Mouse (Mus musculus): ENCODE data around the gene Dgcr8. TPM values are rescaled to one million over a fixed set of nuclear protein-coding genes. Genes with fewer than 3 reads are reported as not detected.
"Not testable (repeated sequence)": the region's sequence is repeated elsewhere in the genome, so short reads cannot be mapped to it uniquely, and the experiment has no call there.

Dgcr8 gene
- polyA plus RNA-seq, 1 experiment, result 11.9 TPM

- TF ChIP-seq POLR2A (IDR thresholded peaks at IDR 0.05; ENCODE audit: low read depth, low read length) (no peak), CTCF (conservative IDR thresholded peaks at IDR 0.05; ENCODE audit: insufficient read depth, insufficient read length, low read depth, low read length) (no peak)
- Histone ChIP-seq H3K27ac (ENCODE audit: insufficient read depth, low read depth, low read length) (no peak overlapping the region), H3K4me1 (ENCODE audit: control insufficient read depth, insufficient read depth, low read length) (no peaks in the 10 kb centered on the region), H3K27me3 (replicated peaks; ENCODE audit: control insufficient read depth, insufficient read depth, low read length) (no peaks in the 10 kb centered on the region), H3K36me3 (ENCODE audit: control insufficient read depth, insufficient read depth, low read length) (no peaks in the 10 kb centered on the region), H3K4me3 (ENCODE audit: insufficient read depth, low read depth, low read length) (no peak overlapping the region)
- WGBS, result 90% methylated on average over 6 of the region's 6 CpGs
- no peak for DNase-seq
These were observed 35.0 kb upstream of the Dgcr8 start for GRCm38 (mm10) chr16:18324031-18324430.

- H3K27me3 ChIP-seq (replicated peaks; ENCODE audit: control insufficient read depth, insufficient read depth, low read length), result no peaks in the 10 kb centered on the region
- TF ChIP-seq CTCF (conservative IDR thresholded peaks at IDR 0.05; ENCODE audit: insufficient read depth, insufficient read length, low read depth, low read length) (no peak), POLR2A (IDR thresholded peaks at IDR 0.05; ENCODE audit: low read depth, low read length) (no peak)
- 64% methylated on average over 2 of the region's 2 CpGs for WGBS
- H3K36me3 ChIP-seq (ENCODE audit: control insufficient read depth, insufficient read depth, low read length), result no peaks in the 10 kb centered on the region
- H3K4me1 ChIP-seq (ENCODE audit: control insufficient read depth, insufficient read depth, low read length), result no peaks in the 10 kb centered on the region
- no peak overlapping the region for H3K27ac ChIP-seq (ENCODE audit: insufficient read depth, low read depth, low read length)
- H3K4me3 ChIP-seq (ENCODE audit: insufficient read depth, low read depth, low read length), result no peak overlapping the region
- DNase-seq, result no peak
These were observed 34.4 kb upstream of the Dgcr8 start for GRCm38 (mm10) chr16:18323460-18323859.

- DNase-seq, result no peak
- Histone ChIP-seq H3K36me3 (ENCODE audit: control insufficient read depth, insufficient read depth, low read length) (no peaks in the 10 kb centered on the region), H3K27ac (ENCODE audit: insufficient read depth, low read depth, low read length) (no peak overlapping the region), H3K4me1 (ENCODE audit: control insufficient read depth, insufficient read depth, low read length) (no peaks in the 10 kb centered on the region), H3K4me3 (ENCODE audit: insufficient read depth, low read depth, low read length) (no peak overlapping the region), H3K27me3 (replicated peaks; ENCODE audit: control insufficient read depth, insufficient read depth, low read length) (no peaks in the 10 kb centered on the region)
- no peak for TF ChIP-seq CTCF (conservative IDR thresholded peaks at IDR 0.05; ENCODE audit: insufficient read depth, insufficient read length, low read depth, low read length)
- TF ChIP-seq POLR2A (IDR thresholded peaks at IDR 0.05; ENCODE audit: low read depth, low read length), result no peak
- 90% methylated on average over 2 of the region's 2 CpGs for WGBS
These were observed 32.4 kb upstream of the Dgcr8 start for GRCm38 (mm10) chr16:18321443-18321842.

- 86% methylated on average over 3 of the region's 3 CpGs for WGBS
- H3K27me3 ChIP-seq (replicated peaks; ENCODE audit: control insufficient read depth, insufficient read depth, low read length), result no peaks in the 10 kb centered on the region
- no peak overlapping the region for H3K4me3 ChIP-seq (ENCODE audit: insufficient read depth, low read depth, low read length)
- DNase-seq, result no peak
- no peak for TF ChIP-seq POLR2A (IDR thresholded peaks at IDR 0.05; ENCODE audit: low read depth, low read length)
- TF ChIP-seq CTCF (conservative IDR thresholded peaks at IDR 0.05; ENCODE audit: insufficient read depth, insufficient read length, low read depth, low read length), result no peak
- H3K27ac ChIP-seq (ENCODE audit: insufficient read depth, low read depth, low read length), result no peak overlapping the region
- no peaks in the 10 kb centered on the region for H3K36me3 ChIP-seq (ENCODE audit: control insufficient read depth, insufficient read depth, low read length)
- no peaks in the 10 kb centered on the region for H3K4me1 ChIP-seq (ENCODE audit: control insufficient read depth, insufficient read depth, low read length)
These were observed 29.9 kb upstream of the Dgcr8 start for GRCm38 (mm10) chr16:18318992-18319391.

- Histone ChIP-seq H3K27ac (ENCODE audit: insufficient read depth, low read depth, low read length) (no peak overlapping the region), H3K27me3 (replicated peaks; ENCODE audit: control insufficient read depth, insufficient read depth, low read length) (no peaks in the 10 kb centered on the region), H3K36me3 (ENCODE audit: control insufficient read depth, insufficient read depth, low read length) (no peaks in the 10 kb centered on the region), H3K4me1 (ENCODE audit: control insufficient read depth, insufficient read depth, low read length) (no peaks in the 10 kb centered on the region), H3K4me3 (ENCODE audit: insufficient read depth, low read depth, low read length) (no peak overlapping the region)
- DNase-seq, result no peak
- TF ChIP-seq CTCF (conservative IDR thresholded peaks at IDR 0.05; ENCODE audit: insufficient read depth, insufficient read length, low read depth, low read length), result no peak
- no peak for TF ChIP-seq POLR2A (IDR thresholded peaks at IDR 0.05; ENCODE audit: low read depth, low read length)
- 90% methylated on average over 1 of the region's 1 CpGs for WGBS
These were observed 19.1 kb upstream of the Dgcr8 start for GRCm38 (mm10) chr16:18308159-18308558.

- H3K4me3 ChIP-seq (ENCODE audit: insufficient read depth, low read depth, low read length), result peak overlapping the region; percentile 53
- peaks cover 11% of the 10 kb centered on the region; the same call in 1 of the 2 replicates for H3K4me1 ChIP-seq (ENCODE audit: control insufficient read depth, insufficient read depth, low read length)
- not testable (repeated sequence) for DNase-seq; H3K27me3 ChIP-seq (replicated peaks; ENCODE audit: control insufficient read depth, insufficient read depth, low read length); H3K36me3 ChIP-seq (ENCODE audit: control insufficient read depth, insufficient read depth, low read length); H3K27ac ChIP-seq (ENCODE audit: insufficient read depth, low read depth, low read length)
- WGBS, result 2% methylated on average over 10 of the region's 10 CpGs
These were observed 568 bp upstream of the Dgcr8 start for GRCm38 (mm10) chr16:18289614-18290013.

- H3K4me3 ChIP-seq (ENCODE audit: insufficient read depth, low read depth, low read length), result peak overlapping the region; percentile 66
- H3K27me3 ChIP-seq (replicated peaks; ENCODE audit: control insufficient read depth, insufficient read depth, low read length), result no peaks in the 10 kb centered on the region
- TF ChIP-seq CTCF (conservative IDR thresholded peaks at IDR 0.05; ENCODE audit: insufficient read depth, insufficient read length, low read depth, low read length), result no peak
- no peak for TF ChIP-seq POLR2A (IDR thresholded peaks at IDR 0.05; ENCODE audit: low read depth, low read length)
- H3K27ac ChIP-seq (ENCODE audit: insufficient read depth, low read depth, low read length), result peak overlapping the region; percentile 66; the same call in 1 of the 2 replicates
- peaks cover 11% of the 10 kb centered on the region; the same call in 1 of the 2 replicates for H3K4me1 ChIP-seq (ENCODE audit: control insufficient read depth, insufficient read depth, low read length)
- under 1% methylated on average over 28 of the region's 31 CpGs for WGBS
- DNase-seq, result no peak
- H3K36me3 ChIP-seq (ENCODE audit: control insufficient read depth, insufficient read depth, low read length), result peaks cover 2% of the 10 kb centered on the region
These were observed 425 bp downstream of the Dgcr8 start for GRCm38 (mm10) chr16:18288581-18289061.

Measured in kidney, adult 2 months (tissue).